Mouse (Mus musculus): ENCODE measurements around the gene Spns3.
"Not testable (repeated sequence)": the region's sequence is repeated elsewhere in the genome, so short reads cannot be mapped to it uniquely, and the experiment has no call there.

DNA sequence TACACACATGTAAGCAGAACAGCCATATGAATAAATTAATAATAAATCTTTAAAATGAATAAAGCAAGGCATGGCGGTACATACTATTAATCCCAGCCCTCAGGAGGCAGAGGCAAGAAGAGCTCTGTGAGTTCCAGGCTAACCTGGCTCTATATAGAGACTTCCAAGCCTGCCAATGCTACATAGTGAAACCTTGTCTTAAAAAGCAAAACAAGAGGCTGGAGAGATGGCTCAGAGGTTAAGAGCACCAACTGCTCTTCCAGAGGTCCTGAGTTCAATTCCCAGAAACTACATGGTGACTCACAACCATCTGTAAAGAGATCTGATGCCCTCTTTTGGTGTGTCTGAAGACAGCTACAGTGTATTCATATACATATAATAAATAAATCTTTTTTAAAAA is 6.6 kb downstream of the Spns3 start:
- TF ChIP-seq POLR2A (IDR thresholded peaks at IDR 0.05; ENCODE audit: extremely low read depth, insufficient read depth, low read length); CTCF (IDR thresholded peaks at IDR 0.05; ENCODE audit: low read depth, low read length): not testable (repeated sequence)
